Mouse (Mus musculus): ENCODE data around the gene Ppp3ca. TPM values are rescaled to one million over a fixed set of nuclear protein-coding genes. Genes with fewer than 3 reads are reported as not detected.

The Ppp3ca gene
- total RNA-seq, 2 experiments from 2014 or later, result 62.0 to 63.1 TPM

GRCm38 (mm10) chr3:136896276-136896675 is 226.4 kb downstream of the Ppp3ca start:
- DNase-seq (ENCODE audit: low spot score in 2 of 2), result no peak

DNA sequence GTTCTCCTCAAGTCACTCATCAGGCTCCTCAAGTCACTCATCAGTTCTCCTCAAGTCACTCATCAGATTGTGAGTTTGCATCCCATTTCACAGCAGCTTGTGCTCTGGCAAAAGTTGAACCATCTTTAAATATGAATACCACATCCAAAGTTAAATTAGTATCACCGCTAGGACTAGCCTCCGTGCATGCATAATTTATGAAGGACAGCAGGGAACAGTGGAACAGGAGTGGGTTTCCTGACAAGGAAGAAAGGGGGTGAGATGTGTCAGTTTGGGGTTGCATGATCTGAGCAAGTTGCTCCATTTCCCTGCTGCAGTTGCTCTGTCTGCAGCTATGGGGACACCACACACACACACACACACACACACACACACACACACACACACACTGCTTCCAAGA is 229.8 kb downstream of the Ppp3ca start:
- no peak for DNase-seq (ENCODE audit: low spot score in 2 of 2)

DNA sequence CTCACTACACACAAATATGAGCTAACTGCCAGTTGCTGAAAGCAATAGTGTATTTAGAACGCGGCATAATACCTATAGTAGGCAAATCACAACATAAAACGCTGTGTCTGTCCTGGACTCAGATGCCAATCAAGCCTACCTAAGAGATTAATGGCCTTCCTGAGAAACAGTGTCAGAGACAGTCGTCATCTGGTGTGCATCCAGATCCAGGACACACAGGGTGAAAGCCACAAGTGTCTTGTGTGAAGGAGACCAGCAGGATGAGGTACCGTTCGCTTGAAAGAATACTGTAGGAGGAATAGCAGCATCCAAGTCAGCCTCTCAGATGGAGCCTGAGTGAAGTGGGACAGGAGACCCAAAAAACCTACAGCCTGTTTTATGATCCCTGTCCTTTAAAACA is 231.1 kb downstream of the Ppp3ca start:
- no peak for DNase-seq (ENCODE audit: low spot score in 2 of 2)

DNA sequence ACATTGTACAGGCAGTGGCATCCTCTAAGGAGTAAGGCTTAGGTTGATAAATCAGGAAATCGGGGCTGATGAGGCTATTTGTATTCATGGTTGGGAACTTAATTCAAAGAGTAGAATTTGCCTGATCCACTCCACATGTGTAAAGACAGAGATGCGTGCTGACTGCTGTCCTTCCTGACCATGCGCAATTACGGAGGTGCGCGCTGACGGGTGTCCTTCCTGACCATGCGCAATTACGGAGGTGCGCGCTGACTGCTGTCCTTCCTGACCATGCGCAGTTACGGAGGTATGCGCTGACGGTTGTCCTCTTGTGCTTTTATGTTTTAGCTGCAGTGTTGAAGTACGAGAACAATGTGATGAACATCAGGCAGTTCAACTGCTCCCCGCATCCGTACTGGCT is 232.9 kb downstream of the Ppp3ca start:
- no peak for DNase-seq (ENCODE audit: low spot score in 2 of 2)

DNA sequence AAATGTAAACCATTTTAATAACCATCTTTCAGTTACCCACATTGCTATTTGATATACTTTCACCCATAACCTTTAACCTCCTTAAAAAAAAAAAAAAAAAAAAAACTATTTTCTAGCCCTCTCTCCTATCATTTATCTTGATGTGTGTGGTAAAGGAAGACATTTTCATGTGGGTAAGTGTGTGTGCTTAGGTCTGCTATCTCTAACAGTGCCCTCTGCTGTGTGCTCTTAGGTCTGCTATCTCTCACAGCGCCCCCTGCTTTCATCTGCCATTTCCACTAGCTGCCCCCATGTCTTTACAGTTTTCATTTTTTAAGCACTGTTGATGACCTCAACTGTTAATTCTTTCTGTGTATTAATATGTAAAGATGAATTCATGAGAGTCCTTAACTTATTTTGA is 235.7 kb downstream of the Ppp3ca start:
- no peak for DNase-seq (ENCODE audit: low spot score in 2 of 2)

- no peak for DNase-seq (ENCODE audit: low spot score in 2 of 2)
Measured at GRCm38 (mm10) chr3:136909534-136909933, 239.6 kb downstream of the Ppp3ca start.

GRCm38 (mm10) chr3:136911276-136911675 is 241.4 kb downstream of the Ppp3ca start:
- DNase-seq (ENCODE audit: low spot score in 2 of 2), result no peak

- no peak for DNase-seq (ENCODE audit: low spot score in 2 of 2)
Measured at GRCm38 (mm10) chr3:136917080-136917479, 247.2 kb downstream of the Ppp3ca start.

- no peak for DNase-seq (ENCODE audit: low spot score in 2 of 2)
Measured at GRCm38 (mm10) chr3:136933071-136933470, 263.1 kb downstream of the Ppp3ca start.

GRCm38 (mm10) chr3:136940733-136941601 is 271.0 kb downstream of the Ppp3ca start:
- no peak for DNase-seq (ENCODE audit: low spot score in 2 of 2)

DNA sequence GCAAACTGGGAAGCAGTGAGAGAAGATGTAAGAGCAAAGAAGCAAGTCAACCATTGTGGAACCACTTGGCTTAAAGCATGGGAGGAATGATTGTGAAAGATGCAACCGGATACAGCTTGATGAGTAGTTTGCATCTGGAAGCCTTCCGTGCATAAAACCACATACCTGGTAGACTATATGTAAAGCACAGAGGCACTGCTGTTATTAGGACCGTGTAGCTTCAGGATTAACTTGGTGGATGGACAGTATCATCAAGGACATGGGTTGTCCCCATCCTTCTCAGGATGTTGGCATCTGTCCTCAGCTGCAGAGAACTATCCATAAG is 271.6 kb downstream of the Ppp3ca start:
- DNase-seq (ENCODE audit: low spot score in 2 of 2), result no peak

DNA sequence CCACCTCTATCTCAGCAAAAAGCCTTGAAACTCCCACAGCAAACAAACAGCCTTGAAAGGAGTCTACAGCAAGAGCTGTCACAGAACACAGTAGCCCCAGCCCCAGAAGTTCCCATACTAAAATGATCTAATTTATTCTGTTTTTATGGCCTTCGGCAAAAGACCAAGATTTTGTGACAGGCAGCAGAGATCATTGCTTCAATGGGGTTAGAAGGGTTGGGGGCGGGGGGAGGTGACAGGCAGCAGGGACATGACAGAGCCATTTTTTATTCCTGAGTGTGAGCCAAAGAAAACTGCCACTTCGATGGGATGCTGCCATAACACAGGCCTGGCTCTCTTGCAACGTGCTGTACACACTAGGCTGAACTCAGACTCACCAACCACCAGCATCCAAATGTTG is 275.6 kb downstream of the Ppp3ca start:
- no peak for DNase-seq (ENCODE audit: low spot score in 2 of 2)

DNA sequence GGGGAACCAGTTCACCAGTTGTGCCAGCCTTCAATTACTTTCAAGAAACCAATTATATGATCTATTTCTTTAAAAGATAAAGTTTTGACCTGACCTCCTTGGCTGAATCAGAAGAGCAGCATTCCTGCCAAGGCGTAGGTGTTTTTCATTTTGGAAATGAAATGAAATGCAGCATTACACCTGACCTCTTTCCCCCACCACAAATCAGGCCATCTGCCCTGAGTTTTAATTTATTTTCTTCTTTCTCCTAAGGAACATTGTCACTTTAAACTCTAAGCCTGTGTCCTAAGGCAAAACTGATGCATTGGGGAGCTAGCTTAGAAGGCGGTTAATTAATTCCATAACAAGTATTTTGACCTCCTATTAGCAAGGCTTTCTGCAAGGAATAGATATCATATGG is 276.7 kb downstream of the Ppp3ca start:
- DNase-seq (ENCODE audit: low spot score in 2 of 2), result no peak

- DNase-seq (ENCODE audit: low spot score in 2 of 2), result no peak
Measured at GRCm38 (mm10) chr3:136948142-136948541, 278.2 kb downstream of the Ppp3ca start.

DNA sequence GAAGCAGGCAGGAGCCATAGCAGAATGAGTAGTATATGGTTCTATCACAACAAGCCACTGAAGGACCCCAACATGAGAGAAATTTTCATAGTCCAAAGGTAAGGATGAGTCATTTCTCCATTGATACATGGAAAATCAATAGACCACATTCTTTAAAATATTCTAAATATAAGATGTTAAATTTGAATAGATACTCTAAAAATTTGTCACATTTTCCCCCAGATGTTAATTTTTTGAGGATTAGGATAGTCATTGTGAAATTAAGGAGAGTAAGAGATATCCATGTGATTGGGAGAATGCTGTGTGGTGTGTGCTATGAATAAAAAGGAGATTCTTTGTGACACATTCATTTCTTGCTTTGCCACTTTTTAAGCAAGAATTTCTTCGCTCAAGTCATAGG is 281.9 kb downstream of the Ppp3ca start:
- no peak for DNase-seq (ENCODE audit: low spot score in 2 of 2)

DNA sequence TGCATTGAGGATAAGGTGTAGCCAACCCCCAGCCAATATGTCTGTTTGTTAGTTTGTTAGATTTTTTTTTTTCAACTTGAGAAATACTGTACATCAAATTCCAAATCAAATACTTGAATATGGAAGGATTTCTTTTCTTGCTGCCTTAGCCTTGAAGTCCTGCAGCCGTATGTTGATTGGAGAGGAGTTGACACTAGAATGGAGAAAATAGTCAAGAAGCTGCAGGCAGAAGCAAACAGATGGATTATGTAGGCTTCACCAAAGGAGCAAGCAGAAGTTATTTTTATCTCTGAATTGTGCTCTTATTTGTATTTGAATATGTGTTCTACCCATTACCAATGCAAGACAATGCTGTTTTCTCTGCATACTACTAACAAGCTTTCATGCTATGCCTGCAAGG is 282.9 kb downstream of the Ppp3ca start:
- DNase-seq (ENCODE audit: low spot score in 2 of 2), result no peak

GRCm38 (mm10) chr3:136955043-136955442 is 285.1 kb downstream of the Ppp3ca start:
- no peak for DNase-seq (ENCODE audit: low spot score in 2 of 2)

GRCm38 (mm10) chr3:136960314-136960713 is 290.4 kb downstream of the Ppp3ca start:
- no peak for DNase-seq (ENCODE audit: low spot score in 2 of 2)

DNA sequence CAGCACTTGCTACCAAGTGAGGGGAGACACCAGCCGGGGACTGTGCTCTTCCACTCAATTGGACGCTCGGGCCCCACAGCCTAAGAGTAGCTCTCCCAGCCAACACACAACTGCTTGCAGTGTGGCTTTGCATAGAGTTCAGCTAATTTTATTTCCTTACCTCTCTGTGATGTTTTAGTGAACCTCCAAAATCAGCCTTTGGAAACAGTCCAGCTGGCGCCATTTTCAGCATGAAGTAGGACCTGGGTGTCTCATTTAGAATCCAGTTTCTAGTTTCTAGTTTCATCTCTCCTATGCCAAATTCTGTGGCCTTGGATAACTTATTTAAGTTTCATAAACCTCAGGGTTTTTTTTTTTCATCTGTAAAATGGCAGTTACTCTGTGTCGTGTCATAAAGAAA is 296.9 kb downstream of the Ppp3ca start:
- no peak for DNase-seq (ENCODE audit: low spot score in 2 of 2)

DNA sequence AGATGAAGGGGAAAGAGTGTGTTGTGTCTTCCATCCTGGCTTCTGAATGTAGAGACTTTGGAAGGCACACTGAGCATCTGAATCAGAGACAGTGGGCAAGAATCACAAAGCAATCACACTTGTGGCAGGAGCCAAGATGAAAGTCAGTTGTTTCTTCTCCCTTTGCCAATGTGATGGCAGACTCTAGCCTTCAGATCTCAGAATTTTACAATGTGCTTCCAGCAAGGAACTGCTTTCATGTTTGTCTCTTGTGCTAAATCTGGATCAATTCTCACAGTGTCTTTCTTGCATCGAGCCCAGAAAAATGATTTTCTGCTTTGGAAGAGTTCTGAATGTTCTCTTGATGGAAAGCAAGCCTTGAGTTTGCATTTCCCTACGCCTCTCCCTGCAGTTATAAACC is 297.6 kb downstream of the Ppp3ca start:
- DNase-seq (ENCODE audit: low spot score in 2 of 2), result no peak

GRCm38 (mm10) chr3:136969796-136970195 is 299.9 kb downstream of the Ppp3ca start:
- no peak for DNase-seq (ENCODE audit: low spot score in 2 of 2)

DNA sequence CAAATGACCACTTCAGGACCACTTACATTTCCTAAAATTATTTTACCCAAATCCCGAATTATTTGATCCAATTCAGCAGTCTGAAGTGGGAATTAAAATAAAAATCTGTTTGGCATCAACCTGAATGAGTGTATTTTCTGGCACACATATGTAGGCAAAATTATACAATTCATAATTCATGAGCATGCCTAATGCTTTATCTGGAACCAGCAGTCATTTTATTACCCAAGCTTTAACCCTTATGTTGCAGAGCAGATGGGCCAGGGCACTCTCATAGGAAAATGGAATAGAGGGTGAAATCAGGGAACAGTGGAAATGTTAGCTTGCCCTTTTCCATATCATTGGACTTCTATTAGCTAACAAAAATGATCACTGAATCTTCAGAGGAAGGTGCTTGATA is 307.9 kb downstream of the Ppp3ca start:
- no peak for DNase-seq (ENCODE audit: low spot score in 2 of 2)

DNA sequence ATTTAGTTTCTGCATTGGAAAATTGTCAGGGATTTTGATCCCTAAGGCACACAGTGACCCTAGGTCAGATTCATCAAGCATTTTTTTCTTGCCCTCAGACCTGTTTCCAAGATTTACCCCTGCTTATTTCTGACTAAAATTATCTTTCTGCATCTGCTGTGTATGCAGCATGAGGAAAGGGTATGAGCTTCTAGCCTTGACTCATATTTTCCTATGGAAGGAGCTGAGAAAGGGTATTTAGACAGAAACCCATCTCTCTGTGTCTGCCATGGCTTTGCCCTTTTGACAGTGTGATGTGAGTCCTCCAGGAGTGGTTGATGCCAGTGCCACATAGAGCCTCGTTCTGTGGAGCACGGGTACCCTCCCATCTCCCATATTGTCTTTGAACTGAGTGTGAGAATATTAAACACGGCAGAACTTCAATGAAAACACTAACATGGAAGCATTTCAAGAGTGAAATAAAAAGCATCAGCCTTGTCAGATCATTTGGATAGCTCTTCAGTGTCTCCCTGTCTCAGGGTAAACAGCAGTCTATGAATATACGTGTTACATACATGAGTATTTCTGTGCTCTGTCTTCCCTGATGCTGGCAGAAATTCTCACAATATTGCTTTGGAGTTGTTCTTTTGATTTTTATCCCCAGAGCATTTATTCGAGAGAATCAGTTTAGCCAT is 311.1 kb downstream of the Ppp3ca start:
- DNase-seq (ENCODE audit: low spot score in 2 of 2), result no peak
